In the genomic region with DNA sequence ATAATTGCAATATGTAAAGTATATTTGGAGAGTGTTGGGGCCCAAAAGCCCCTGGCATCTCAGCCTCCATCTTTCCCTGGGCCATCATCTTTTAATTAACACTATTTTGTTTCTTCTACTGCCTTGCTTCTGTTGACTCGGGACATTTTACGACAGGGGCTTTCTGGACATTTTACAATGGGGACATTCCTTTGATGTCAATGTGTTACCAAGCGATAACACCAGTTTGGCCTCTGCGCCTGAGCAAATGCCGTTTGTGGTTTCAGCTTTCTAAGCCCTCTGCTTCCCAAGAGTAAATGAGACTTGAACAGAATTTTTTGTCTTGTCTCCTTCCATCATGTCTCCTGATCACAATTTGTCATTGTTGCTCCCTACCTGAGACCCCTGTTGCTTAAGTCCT, we compare ENCODE assay signal across 17 mouse cellular contexts. TPM values are rescaled to one million over a fixed set of nuclear protein-coding genes. Genes with fewer than 3 reads are reported as not detected.
"Had no signal": no experiment of that assay in that cellular context is flagged by ENCODE, and none has a peak within 500 bp of the region (broad histone marks: within the 10 kb centered on the region; RNA-seq: fewer than 3 reads in every experiment).

No protein-coding gene starts in this region.

- DNase-seq: kidney, adult 2 months; kidney, postnatal 25 days; layer of hippocampus, adult 9-11 months; layer of hippocampus, postnatal 36 days; lung, adult 2 months; lung, postnatal 36 days; right cerebral cortex, adult 18-20 months; right cerebral cortex, postnatal 25 days; thymus, postnatal 4 days had no signal

- ATAC-seq: lung, postnatal 0 days; midbrain, embryonic 13.5 days had no signal

- H3K9ac ChIP-seq: limb, embryonic 15.5 days; midbrain, embryonic 13.5 days; neural tube, embryonic 15.5 days had no signal

- H3K4me1 ChIP-seq: limb, embryonic 15.5 days; midbrain, embryonic 13.5 days; neural tube, embryonic 15.5 days had no signal

- H3K27me3 ChIP-seq: limb, embryonic 15.5 days; midbrain, embryonic 13.5 days; neural tube, embryonic 15.5 days had no signal

- H3K4me2 ChIP-seq: limb, embryonic 15.5 days; midbrain, embryonic 13.5 days; neural tube, embryonic 15.5 days had no signal

- H3K4me3 ChIP-seq: limb, embryonic 15.5 days; midbrain, embryonic 13.5 days; neural tube, embryonic 15.5 days had no signal

- H3K9me3 ChIP-seq: limb, embryonic 15.5 days; midbrain, embryonic 13.5 days; neural tube, embryonic 15.5 days had no signal

- H3K27ac ChIP-seq: limb, embryonic 15.5 days; midbrain, embryonic 13.5 days; neural tube, embryonic 15.5 days; stomach, postnatal 0 days had no signal

- H3K36me3 ChIP-seq: limb, embryonic 15.5 days; midbrain, embryonic 13.5 days; neural tube, embryonic 15.5 days had no signal

RNA-seq across cellular contexts. Expression of a gene that starts 46.7 kb away (rescaled TPM):
- polyA plus RNA-seq: limb, embryonic 11.5 days; lung, postnatal 0 days; midbrain, embryonic 13.5 days; midbrain, postnatal 0 days; neural tube, embryonic 11.5 days; neural tube, embryonic 15.5 days had no signal
